ENCODE assay signal across 9 mouse cellular contexts in the genomic region with DNA sequence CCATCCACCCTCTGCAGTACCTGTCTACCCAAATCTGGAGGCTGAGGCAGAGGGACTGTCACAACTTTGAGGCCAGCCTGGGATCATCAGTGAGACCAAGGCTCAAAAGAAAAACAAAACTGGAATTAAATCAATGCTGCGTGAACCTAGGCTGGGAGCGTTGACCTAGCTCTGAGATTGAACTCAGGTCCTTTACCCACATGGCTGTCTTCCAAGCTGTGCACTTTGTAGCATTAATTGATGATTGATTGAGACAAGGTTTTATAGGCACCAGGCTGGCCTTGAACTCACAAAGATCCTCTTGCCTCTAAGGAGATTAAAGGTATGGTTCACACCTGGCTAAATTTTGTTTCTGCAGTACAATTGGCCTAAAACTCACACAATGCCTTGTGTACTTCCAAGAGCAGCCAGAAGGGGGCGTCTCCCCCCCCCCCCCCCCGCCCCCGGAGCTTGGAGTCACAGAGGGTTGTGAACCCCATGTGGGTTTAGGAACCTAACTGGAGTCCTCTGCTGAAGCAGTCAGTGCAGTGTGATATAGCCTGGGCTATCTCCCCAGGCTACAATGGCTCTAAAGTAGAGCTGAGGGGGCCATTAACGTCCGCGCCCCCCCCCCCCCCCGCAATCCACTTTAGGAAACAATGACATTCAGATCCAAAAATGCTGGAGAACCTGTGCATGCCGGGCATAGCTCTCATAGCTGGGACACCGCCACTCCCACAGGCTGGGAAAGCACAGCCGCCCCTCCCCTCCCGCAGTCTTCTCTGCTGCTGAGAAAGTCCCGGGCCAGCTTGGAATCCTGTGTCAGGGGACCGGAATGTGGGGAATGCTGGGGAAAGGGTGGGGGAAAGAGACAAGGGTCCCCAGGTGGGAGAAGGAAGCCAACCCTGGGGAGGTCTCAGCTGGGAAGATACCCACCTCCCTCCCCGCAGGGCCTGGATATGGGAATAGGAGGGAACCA. TPM values are rescaled to one million over a fixed set of nuclear protein-coding genes. Genes with fewer than 3 reads are reported as not detected.
DNase-seq lines count a peak whose midpoint lies in the region; ATAC-seq lines count a peak whose summit lies in the region.
"Had no signal": no experiment of that assay in that cellular context is flagged by ENCODE, and none has a peak within 500 bp of the region (broad histone marks: within the 10 kb centered on the region; RNA-seq: fewer than 3 reads in every experiment).

No protein-coding gene starts in this region.

- H3K4me1 ChIP-seq in kidney, embryonic 14.5 days (ENCODE audit: control insufficient read depth, insufficient read depth, low read length): peaks cover 24% of the 10 kb centered on the region

- H3K36me3 ChIP-seq in kidney, embryonic 14.5 days (ENCODE audit: control insufficient read depth, insufficient read depth, low read length): no peaks in the 10 kb centered on the region

- no peaks in the 10 kb centered on the region for H3K27me3 ChIP-seq in kidney, embryonic 14.5 days (ENCODE audit: control insufficient read depth, insufficient read depth, low read length)

- H3K4me3 ChIP-seq in kidney, embryonic 14.5 days (ENCODE audit: low read length): no peak overlapping the region
- H3K4me3 ChIP-seq: megakaryocyte, embryonic 14.5 days had no signal

- 13% methylated on average over 16 of the region's 16 CpGs for WGBS in kidney, embryonic 14.5 days

- peak overlapping the region; percentile 87 for H3K27ac ChIP-seq in kidney, embryonic 14.5 days (ENCODE audit: low read depth, low read length)

- peak; percentile 75 for ATAC-seq in kidney, embryonic 14.5 days (ENCODE audit: low FRiP score, low TSS enrichment)
- ATAC-seq in inflammation-experienced regulatory T-cells, adult 6 months: no peak

- peak overlapping the region; percentile 19; the same call in 1 of the 2 replicates for H3K4me2 ChIP-seq in kidney, embryonic 14.5 days (replicated peaks; ENCODE audit: low read depth, low read length)

- H3K9ac ChIP-seq in kidney, embryonic 14.5 days (ENCODE audit: low read depth, low read length): no peak overlapping the region

- intact Hi-C loops in gastrocnemius, postnatal 14 days (cut with DNase I; ENCODE audit: low total_unique reads): no loop called here

- no peaks in the 10 kb centered on the region for H3K9me3 ChIP-seq in kidney, embryonic 14.5 days (ENCODE audit: control insufficient read depth, low read length)
- H3K9me3 ChIP-seq: megakaryocyte, embryonic 14.5 days had no signal

- DNase-seq in adrenal gland, postnatal 10 days: peak; percentile 67
- no peak for DNase-seq in adrenal gland, adult 18-20 months (ENCODE audit: low spot score in 2 of 2)
- DNase-seq in MN1 (ENCODE audit: low spot score) (peak; percentile 57), adipocyte (ENCODE audit: low spot score) (no peak)
- DNase-seq in gastrocnemius, postnatal 14 days: peak; percentile 61
- peak; percentile 81 for DNase-seq in lung, postnatal 14 days

RNA-seq across cellular contexts. Expression of gene Gadd45b, which starts 31.0 kb away (rescaled TPM):
- total RNA-seq in adrenal gland, postnatal 10 days (2021): 10 to 100 TPM; 11.7 to 44.5 TPM
- 10 to 100 TPM; 34.1 to 75.0 TPM for total RNA-seq in adrenal gland, adult 18-20 months (2021)
- total RNA-seq in gastrocnemius, postnatal 14 days (2021): 10 to 100 TPM; 21.5 to 28.7 TPM
- polyA plus RNA-seq in kidney, embryonic 14.5 days (2014; fragmentation: Nextera tagmentation; extraction: Ambion mirVana): 16.1 and 16.3 TPM in 2 replicates
- 10 to 100 TPM; 26.4 to 51.5 (median 39.3) TPM for polyA plus RNA-seq in inflammation-experienced regulatory T-cells, adult 6 months (2017; shearing (Covaris generic))

RNA-seq across cellular contexts. Expression of gene Lmnb2, which starts 42.8 kb away (rescaled TPM):
- total RNA-seq in adrenal gland, postnatal 10 days (2021): 10 to 100 TPM; 14.5 to 16.5 TPM
- total RNA-seq in adrenal gland, adult 18-20 months (2021): 10 to 100 TPM; 14.1 to 15.2 TPM
- 10 to 100 TPM in 1 of 2 experiments, 1 to 10 TPM in 1; 9.4 to 14.3 TPM for total RNA-seq in gastrocnemius, postnatal 14 days (2021)
- 16.0 and 17.1 TPM in 2 replicates for polyA plus RNA-seq in kidney, embryonic 14.5 days (2014; fragmentation: Nextera tagmentation; extraction: Ambion mirVana)
- 1 to 10 TPM; 2.4 to 4.5 (median 3.5) TPM for polyA plus RNA-seq in inflammation-experienced regulatory T-cells, adult 6 months (2017; shearing (Covaris generic))

RNA-seq across cellular contexts. Expression of gene Gng7, which starts 53.9 kb away (rescaled TPM):
- total RNA-seq in adrenal gland, postnatal 10 days (2021): 1 to 10 TPM; 5.4 to 6.4 TPM
- total RNA-seq in adrenal gland, adult 18-20 months (2021): 10 to 100 TPM in 1 of 2 experiments, 1 to 10 TPM in 1; 7.0 to 11.1 TPM
- total RNA-seq in gastrocnemius, postnatal 14 days (2021): 1 to 10 TPM in 1 of 2 experiments, under 1 TPM in 1; 0.44 to 1.1 TPM
- 2.2 and 4.8 TPM in 2 replicates for polyA plus RNA-seq in kidney, embryonic 14.5 days (2014; fragmentation: Nextera tagmentation; extraction: Ambion mirVana)
- not detected for polyA plus RNA-seq in inflammation-experienced regulatory T-cells, adult 6 months (2017; shearing (Covaris generic))

Comparison
In these comparisons a context has a peak if more than half of its experiments do, and no peak if none do; other contexts are left out.
1. DNase-seq: peak in adrenal gland, postnatal 10 days (single experiment), MN1 (single experiment), gastrocnemius, postnatal 14 days (single experiment) and lung, postnatal 14 days (single experiment); none in adrenal gland, adult 18-20 months (0 of 2) and adipocyte (single experiment).